Mouse (Mus musculus) mammary gland, adult 2 months (tissue): ENCODE measurements around the gene Elob. TPM values are rescaled to one million over a fixed set of nuclear protein-coding genes. Genes with fewer than 3 reads are reported as not detected.

Experiments used
- polyA plus RNA-seq: library from polyadenylated mRNA; depleted of rRNA; stranded (reverse); fragments of >200 nt; gene quantifications from 2 replicates; pipeline ENCODE4 v1.2.3, GENCODE M21; 2012; ENCODE audit warnings: low replicate concordance; rRNA removed

The Elob gene
- 412 and 628 TPM in 2 replicates for polyA plus RNA-seq

GRCm38 (mm10) chr17:23829064-23829619 lies at the start of gene Elob:
Elob (minus strand) TSS chr17:23829136.

GRCm38 (mm10) chr17:23867756-23868155 lies 38.8 kb upstream of the Elob start, which contains the start of gene Prss21:
Prss21 (plus strand) TSS chr17:23868056.

GRCm38 (mm10) chr17:23843812-23844273 lies 14.9 kb upstream of the Elob start, which contains the start of the genes Prss32 and Prss41:
Prss32 (plus strand) TSS chr17:23843855.
Prss41 (minus strand) TSS chr17:23844172.

GRCm38 (mm10) chr17:23836006-23836575 lies 7.2 kb upstream of the Elob start, which contains the start of gene Prss33:
Prss33 (minus strand) TSS chr17:23836056.

GRCm38 (mm10) chr17:23790269-23791078 lies 38.5 kb downstream of the Elob start, which contains the start of gene Srrm2:
Srrm2 (plus strand) TSS chr17:23790532.

GRCm38 (mm10) chr17:23785561-23786471 lies 43.1 kb downstream of the Elob start, which contains the start of gene Flywch2:
Flywch2 (minus strand) TSS chr17:23786081.

Other genes starting within 250 kb of the Elob start
- 9.1 and 16.2 TPM in 2 replicates for gene Zfp13, start 229.6 kb downstream of the Elob start, polyA plus RNA-seq
- not detected in 2 replicates for gene Zscan10, start 228.3 kb downstream of the Elob start, polyA plus RNA-seq
- gene Mmp25, start 183.9 kb downstream of the Elob start, polyA plus RNA-seq = 2.6 and 4.7 TPM in 2 replicates
- 2.1 and 3.5 TPM in 2 replicates for gene Bicdl2, start 168.6 kb downstream of the Elob start, polyA plus RNA-seq
- 430 and 524 TPM in 2 replicates for gene Hcfc1r1, start 155.5 kb downstream of the Elob start, polyA plus RNA-seq
- gene Thoc6, start 155.3 kb downstream of the Elob start, polyA plus RNA-seq = 26.0 and 28.9 TPM in 2 replicates
- 15.4 and 34.1 TPM in 2 replicates for gene Tnfrsf12a, start 151.7 kb downstream of the Elob start, polyA plus RNA-seq
- gene Cldn6, start 149.9 kb downstream of the Elob start, polyA plus RNA-seq = 7.3 and 9.1 TPM in 2 replicates
- not detected in 2 replicates for gene Cldn9, start 145.1 kb downstream of the Elob start, polyA plus RNA-seq
- 0.06 TPM in 1 of 2 replicates, not detected in the other for gene 1520401A03Rik, start 106.4 kb downstream of the Elob start, polyA plus RNA-seq
- gene Pkmyt1, start 102.8 kb downstream of the Elob start, polyA plus RNA-seq = 30.3 and 57.9 TPM in 2 replicates
- 35.8 and 47.3 TPM in 2 replicates for gene Paqr4, start 88.3 kb downstream of the Elob start, polyA plus RNA-seq
- 0.52 and 0.60 TPM in 2 replicates for gene Kremen2, start 83.3 kb downstream of the Elob start, polyA plus RNA-seq
- gene Flywch1, start 57.5 kb downstream of the Elob start, polyA plus RNA-seq = 43.8 and 46.9 TPM in 2 replicates
- 5.4 and 13.3 TPM in 2 replicates for gene Flywch2, start 43.1 kb downstream of the Elob start, polyA plus RNA-seq
- gene Srrm2, start 38.6 kb downstream of the Elob start, polyA plus RNA-seq = 756 and 808 TPM in 2 replicates
- gene Prss33, start 6.9 kb upstream of the Elob start, polyA plus RNA-seq = 0.17 TPM in 1 of 2 replicates, not detected in the other
- gene Prss32, start 14.7 kb upstream of the Elob start, polyA plus RNA-seq = not detected in 2 replicates
- gene Prss41, start 15.0 kb upstream of the Elob start, polyA plus RNA-seq = 0.13 and 0.27 TPM in 2 replicates
- not detected in 2 replicates for gene Prss21, start 38.9 kb upstream of the Elob start, polyA plus RNA-seq
- not detected in 2 replicates for gene Dcpp1, start 51.7 kb upstream of the Elob start, polyA plus RNA-seq
- gene Dcpp2, start 51.7 kb upstream of the Elob start, polyA plus RNA-seq = not detected in 2 replicates
- 0.55 TPM in 1 of 2 replicates, not detected in the other for gene Dcpp3, start 88.3 kb upstream of the Elob start, polyA plus RNA-seq
- gene Sbp, start 112.5 kb upstream of the Elob start, polyA plus RNA-seq = 0.22 and 0.40 TPM in 2 replicates
- not detected in 2 replicates for gene Sbpl, start 126.1 kb upstream of the Elob start, polyA plus RNA-seq
- gene Prss30, start 151.4 kb upstream of the Elob start, polyA plus RNA-seq = 1.3 and 1.6 TPM in 2 replicates
- 1.2 and 1.6 TPM in 2 replicates for gene Prss22, start 169.0 kb upstream of the Elob start, polyA plus RNA-seq
- gene Prss27, start 209.0 kb upstream of the Elob start, polyA plus RNA-seq = 2.4 and 2.7 TPM in 2 replicates
- 22.3 and 27.2 TPM in 2 replicates for gene Kctd5, start 244.3 kb upstream of the Elob start, polyA plus RNA-seq